Mouse (Mus musculus): ENCODE measurements around the gene Crlf3.

GRCm38 (mm10) chr11:80098444-80099056, 17.8 kb upstream of the Crlf3 start:
- no peak for TF ChIP-seq CTCF (IDR thresholded peaks at IDR 0.05; ENCODE audit: low read depth, low read length)
- no peak for TF ChIP-seq GATA1 (IDR thresholded peaks at IDR 0.05; ENCODE audit: borderline replicate concordance, low read length)
- TF ChIP-seq POLR2AphosphoS5 (IDR thresholded peaks at IDR 0.05; ENCODE audit: insufficient replicate concordance, low read depth, low read length), result no peak

All from G1E (cell line).